Mouse (Mus musculus) intestine, postnatal 0 days (tissue): Measurements from ENCODE around the gene Olfr70. TPM values are rescaled to one million over a fixed set of nuclear protein-coding genes. Genes with fewer than 3 reads are reported as not detected.
A peak's percentile ranks its signal among the peaks of the same experiment; 100 is the strongest.

Experiments used
- ATAC-seq: fragments of 200-750 bp; cut with Nextera tagmentation; 2 replicates; pipeline ENCODE4 v1.8.0; 2017; ENCODE audit warnings: mild to moderate bottlenecking, moderate TSS enrichment, moderate library complexity
- H3K27ac ChIP-seq: fragments of 300-500 bp; sonication (generic); 2 replicates; pipeline ENCODE4 v1.5.1; 2014; ENCODE audit warnings: mild to moderate bottlenecking, low read depth, low read length, moderate library complexity
- H3K27me3 ChIP-seq: fragments of 300-500 bp; sonication (generic); replicated peaks from 2 replicates; pipeline ENCODE4 v1.6.1; 2014; ENCODE audit warnings: low read length, mixed read lengths; ENCODE audit not compliant: control insufficient read depth, insufficient read depth
- H3K36me3 ChIP-seq: fragments of 300-500 bp; sonication (generic); 2 replicates; pipeline ENCODE4 v1.6.1; 2014; ENCODE audit warnings: mild to moderate bottlenecking, moderate library complexity; ENCODE audit not compliant: control insufficient read depth, insufficient read depth
- H3K4me1 ChIP-seq: fragments of 300-500 bp; sonication (generic); replicated peaks from 2 replicates; pipeline ENCODE4 v1.6.1; 2014; ENCODE audit warnings: antibody characterized with exemption, low read length, mixed read lengths; ENCODE audit not compliant: control insufficient read depth, insufficient read depth
- H3K4me2 ChIP-seq: fragments of 300-500 bp; sonication (generic); replicated peaks from 2 replicates; pipeline ENCODE4 v1.6.1; 2014; ENCODE audit warnings: low read depth, mild to moderate bottlenecking, moderate library complexity
- H3K4me3 ChIP-seq: fragments of 300-500 bp; sonication (generic); 2 replicates; pipeline ENCODE4 v1.5.1; 2014; ENCODE audit warnings: low read depth, low read length
- H3K9ac ChIP-seq: fragments of 300-500 bp; sonication (generic); 2 replicates; pipeline ENCODE4 v1.6.1; 2014; ENCODE audit warnings: mild to moderate bottlenecking, low read depth, low read length
- H3K9me3 ChIP-seq: fragments of 300-500 bp; sonication (generic); 2 replicates; pipeline ENCODE4 v1.6.1; 2016; ENCODE audit warnings: mixed run types; ENCODE audit not compliant: control insufficient read depth
- CTCF ChIP-seq: sonication (generic); IDR thresholded peaks from 2 replicates; pipeline ENCODE4 v1.5.1; 2016; ENCODE audit warnings: low read depth, mild to moderate bottlenecking, control low read depth, antibody characterized with exemption, moderate library complexity
- WGBS: fragments of 180-500 bp; shearing (Covaris S2); extraction: QIAGEN DNeasy Blood & Tissue Kit; methylation state at CpG from one replicate; pipeline ENCODE4 v1.1.7; 2014; 5-methylcytosine and 5-hydroxymethylcytosine counted together
- polyA plus RNA-seq: library from polyadenylated mRNA; unstranded; fragments of >200 nt; fragmentation: Nextera tagmentation; extraction: Ambion mirVana; gene quantifications from 2 replicates; pipeline ENCODE4 v1.2.1, GENCODE M21; 2015

Gene Olfr70
- polyA plus RNA-seq, 1 experiment from 2014 or later = not detected

- Histone ChIP-seq H3K27me3 (peaks cover 7% of the 10 kb centered on the region; the same call in 1 of the 2 replicates), H3K27ac (0 out of 2 replicates have a peak within 1 kb of the TSS, but pooled peaks have one; percentile 5), H3K36me3 (no peaks in the 10 kb centered on the region), H3K9ac (peak within 1 kb of the TSS; percentile 67), H3K9me3 (no peaks in the 10 kb centered on the region), H3K4me1 (peaks cover 5% of the 10 kb centered on the region; the same call in 1 of the 2 replicates), H3K4me3 (peak within 1 kb of the TSS; percentile 72), H3K4me2 (peak within 1 kb of the TSS; percentile 94)
- ATAC-seq = peak; percentile 90
- 1% methylated on average over 40 of the region's 41 CpGs for WGBS
- TF ChIP-seq CTCF = no peak
These were observed 31.7 kb downstream of the Olfr70 start, which contains the start of the genes Tmem8b and Fam221b for GRCm38 (mm10) chr4:43668782-43669427. Gene Tmem8b, plus strand, starts transcription at chr4:43668971. Gene Fam221b, minus strand, starts transcription at chr4:43669145.

GRCm38 (mm10) chr4:43666412-43666811, 34.2 kb downstream of the Olfr70 start:
- Histone ChIP-seq H3K4me2 (no peak overlapping the region), H3K4me1 (peaks cover 5% of the 10 kb centered on the region; the same call in 1 of the 2 replicates), H3K27me3 (peaks cover 25% of the 10 kb centered on the region), H3K9ac (no peak overlapping the region), H3K9me3 (no peaks in the 10 kb centered on the region), H3K4me3 (no peak overlapping the region), H3K27ac (no peak overlapping the region), H3K36me3 (no peaks in the 10 kb centered on the region)
- WGBS = 16% methylated on average over 4 of the region's 4 CpGs
- peak; percentile 72 for TF ChIP-seq CTCF
- ATAC-seq = no peak

- Histone ChIP-seq H3K9me3 (no peaks in the 10 kb centered on the region), H3K4me2 (peak overlapping the region; percentile 86; the same call in 1 of the 2 replicates), H3K9ac (no peak overlapping the region), H3K4me3 (no peak overlapping the region; the same call in 1 of the 2 replicates), H3K27ac (no peak overlapping the region), H3K4me1 (no peaks in the 10 kb centered on the region), H3K27me3 (peaks cover 8% of the 10 kb centered on the region; the same call in 1 of the 2 replicates), H3K36me3 (no peaks in the 10 kb centered on the region)
- TF ChIP-seq CTCF = peak; percentile 32; the same call in 1 of the 2 replicates
- ATAC-seq = no peak
- WGBS = 66% methylated on average over 4 of the region's 4 CpGs
These were observed 43.5 kb downstream of the Olfr70 start for GRCm38 (mm10) chr4:43657146-43657545.

GRCm38 (mm10) chr4:43656339-43657109, 44.1 kb downstream of the Olfr70 start, which contains the start of gene Hint2:
Gene Hint2, minus strand, starts transcription at chr4:43656466.
- H3K36me3 ChIP-seq = no peaks in the 10 kb centered on the region
- peak within 1 kb of the TSS; percentile 89 for H3K4me3 ChIP-seq
- peak within 1 kb of the TSS; percentile 89 for H3K9ac ChIP-seq
- peak; percentile 29; the same call in 1 of the 2 replicates for TF ChIP-seq CTCF
- no peaks in the 10 kb centered on the region for H3K9me3 ChIP-seq
- 0 out of 2 replicates have a peak, but pooled peaks cover 3% of the 10 kb centered on the region for H3K27me3 ChIP-seq
- H3K4me1 ChIP-seq = no peaks in the 10 kb centered on the region
- H3K27ac ChIP-seq = peak within 1 kb of the TSS; percentile 92
- peak; percentile 95 for ATAC-seq
- peak within 1 kb of the TSS; percentile 86 for H3K4me2 ChIP-seq
- 2% methylated on average over 34 of the region's 34 CpGs for WGBS

- Histone ChIP-seq H3K36me3 (no peaks in the 10 kb centered on the region), H3K4me2 (peak overlapping the region; percentile 86), H3K4me3 (peak overlapping the region; percentile 89), H3K9ac (peak overlapping the region; percentile 89), H3K27ac (peak overlapping the region; percentile 92), H3K9me3 (no peaks in the 10 kb centered on the region), H3K27me3 (no peaks in the 10 kb centered on the region), H3K4me1 (no peaks in the 10 kb centered on the region)
- 3% methylated on average over 34 of the region's 34 CpGs for WGBS
- TF ChIP-seq CTCF = peak; percentile 4; the same call in 1 of the 2 replicates
- ATAC-seq = peak; percentile 59
These were observed 44.8 kb downstream of the Olfr70 start for GRCm38 (mm10) chr4:43655656-43656338.
